Mouse (Mus musculus): ENCODE measurements at regions not wholly inside any gene's neighbourhood (a gene's known extent, or its start where the extent isn't known, plus 50 kb on each side); places are given as distances from the start of the nearest gene placed in this dataset.

DNA sequence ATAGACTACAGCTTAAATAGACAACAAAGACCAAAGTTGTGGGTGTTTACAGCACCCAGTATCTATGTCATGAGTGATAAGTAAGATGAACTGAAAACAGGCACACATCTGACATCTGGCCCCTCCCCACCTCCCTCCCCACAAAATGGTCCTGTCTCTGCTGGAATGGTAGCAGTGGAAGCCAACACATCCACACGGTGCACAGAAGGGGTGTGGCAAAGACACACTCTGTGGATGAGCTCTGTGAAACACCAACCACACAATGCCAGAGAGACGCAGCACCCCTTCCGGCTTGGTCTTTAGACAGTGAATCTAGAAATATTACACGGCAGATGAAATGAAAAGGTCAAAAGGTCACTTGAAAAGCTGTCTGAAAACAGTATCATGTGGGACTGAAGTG, 85.6 kb downstream of the Fgf18 start:
- ATAC-seq (replicated peaks; ENCODE audit: low FRiP score, low TSS enrichment, poor library complexity, severe bottlenecking) = no peak

DNA sequence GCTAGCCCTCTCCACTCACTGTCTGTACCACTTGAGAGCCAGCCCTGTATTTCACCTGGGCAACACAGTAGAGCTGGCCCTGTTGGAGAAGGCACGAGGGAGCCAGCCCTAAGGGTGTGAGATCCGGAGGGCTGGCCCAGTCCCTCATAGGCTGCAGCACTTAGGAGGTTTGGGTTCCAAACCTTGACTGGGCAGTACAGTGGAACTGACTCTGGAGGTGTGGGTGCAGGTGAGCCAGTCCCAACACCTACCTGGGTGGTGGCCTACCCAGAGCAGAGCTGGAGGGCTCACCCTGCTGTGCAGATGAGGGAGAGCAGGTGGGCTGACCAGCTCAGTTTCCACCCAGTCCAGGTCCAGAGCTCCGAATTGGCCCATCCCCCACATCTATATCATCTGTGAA, 86.8 kb downstream of the Fgf18 start:
- ATAC-seq (replicated peaks; ENCODE audit: low FRiP score, low TSS enrichment, poor library complexity, severe bottlenecking) = no peak

DNA sequence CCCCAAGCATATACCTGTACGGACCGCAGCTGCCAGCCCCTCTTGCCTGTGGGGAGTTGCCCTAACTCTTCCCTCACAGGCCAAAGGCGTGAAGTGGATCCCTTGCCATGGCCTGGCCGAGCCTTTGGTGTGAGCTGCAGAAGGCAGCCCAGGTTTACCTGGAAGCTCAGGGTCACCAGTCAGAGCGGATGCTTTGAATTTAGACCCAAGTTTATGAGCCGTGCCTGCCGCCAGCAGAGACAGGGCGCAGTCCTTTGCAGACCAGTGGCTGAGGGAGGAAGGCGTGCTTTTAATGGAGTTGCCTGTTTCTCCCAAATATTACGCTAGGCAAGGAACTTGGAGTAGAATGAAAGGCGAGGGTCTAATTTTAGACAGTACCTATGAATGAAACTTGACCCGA, 97.0 kb downstream of the Fgf18 start:
- no peak for ATAC-seq (replicated peaks; ENCODE audit: low FRiP score, low TSS enrichment, poor library complexity, severe bottlenecking)

DNA sequence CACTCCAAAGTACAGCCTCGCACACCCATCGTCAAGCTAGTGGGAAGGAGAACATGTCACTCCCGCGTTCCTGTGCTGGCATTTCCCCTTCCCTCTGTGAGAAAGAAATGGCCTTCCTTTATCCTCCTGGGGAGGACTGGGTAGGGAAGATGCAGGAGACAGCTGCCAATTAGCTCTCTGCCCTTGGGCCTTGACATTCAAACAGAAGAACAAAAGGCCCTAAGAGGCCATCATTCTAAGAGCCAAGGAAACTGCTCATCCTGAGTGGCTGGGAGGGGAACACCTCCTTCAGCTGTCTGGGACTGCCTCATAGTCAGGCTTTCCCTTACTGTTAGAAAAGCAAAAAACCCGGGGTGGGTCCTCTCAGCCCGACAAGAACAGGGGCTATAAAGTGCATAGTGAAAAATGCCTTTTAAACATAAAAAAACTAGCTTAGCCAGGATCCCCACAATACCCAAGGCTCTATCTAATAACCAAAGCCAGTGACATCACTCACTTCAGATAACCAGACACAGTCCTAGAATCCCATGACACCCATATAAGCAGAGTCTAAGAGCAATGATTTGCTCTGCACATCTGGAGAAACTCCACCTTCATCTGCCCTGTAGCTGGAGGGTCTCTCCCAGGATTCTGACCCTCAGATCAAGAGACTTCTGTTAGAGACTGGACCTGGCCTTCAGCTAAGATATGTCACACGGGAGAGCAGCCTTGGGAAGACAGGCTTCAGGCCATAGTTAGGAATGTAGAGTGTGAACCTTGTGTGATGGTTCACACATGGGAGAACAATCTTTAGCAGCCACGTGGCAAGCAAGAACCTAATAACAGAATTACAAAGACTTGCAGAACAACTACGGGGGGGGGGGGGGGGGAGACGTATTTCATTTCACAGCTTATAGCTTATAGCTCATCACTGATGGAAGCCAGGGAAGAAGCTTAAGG, 107.1 kb downstream of the Fgf18 start:
- ATAC-seq (replicated peaks; ENCODE audit: low FRiP score, low TSS enrichment, poor library complexity, severe bottlenecking) = no peak

DNA sequence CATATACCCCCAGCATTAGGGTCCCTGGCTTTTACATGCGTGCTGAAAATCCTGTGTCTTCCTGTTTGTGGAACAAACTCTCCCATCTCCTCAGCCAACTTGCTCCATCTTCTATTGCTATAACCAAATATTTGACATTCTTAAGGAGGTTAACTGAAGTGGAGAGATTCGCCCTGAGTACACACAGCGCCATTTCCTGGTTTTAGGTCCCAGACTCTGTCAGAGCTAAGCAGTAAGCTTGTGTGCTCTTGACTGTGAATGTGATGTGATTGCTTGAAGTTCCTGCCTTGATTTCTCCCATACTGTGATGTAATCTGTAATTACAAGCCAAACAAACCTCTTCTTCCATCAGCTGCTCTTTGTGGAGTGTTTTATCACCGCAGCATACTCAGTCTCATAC, 110.8 kb downstream of the Fgf18 start:
- ATAC-seq (replicated peaks; ENCODE audit: low FRiP score, low TSS enrichment, poor library complexity, severe bottlenecking) = no peak

DNA sequence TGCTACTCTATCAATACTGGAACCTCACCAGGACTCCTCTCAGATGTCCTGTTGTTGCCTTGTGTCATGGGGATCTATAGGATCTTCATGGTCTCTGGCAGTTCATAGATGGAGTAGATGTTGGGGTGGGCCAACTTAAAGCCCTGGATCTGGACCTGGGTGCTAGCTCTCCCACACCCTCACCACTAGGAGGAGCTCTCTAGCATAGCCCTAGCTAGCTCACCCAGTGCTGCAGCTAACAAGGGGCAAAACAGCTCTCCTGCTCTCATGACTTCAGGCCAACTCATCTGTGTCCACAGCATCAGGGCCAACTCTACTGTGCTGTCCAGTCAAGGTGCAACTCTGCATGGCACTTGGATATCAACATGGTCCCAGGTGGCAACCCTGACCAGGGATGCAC, 118.3 kb downstream of the Fgf18 start:
- ATAC-seq (replicated peaks; ENCODE audit: low FRiP score, low TSS enrichment, poor library complexity, severe bottlenecking) = peak; percentile 63; the same call in 1 of the 2 replicates

DNA sequence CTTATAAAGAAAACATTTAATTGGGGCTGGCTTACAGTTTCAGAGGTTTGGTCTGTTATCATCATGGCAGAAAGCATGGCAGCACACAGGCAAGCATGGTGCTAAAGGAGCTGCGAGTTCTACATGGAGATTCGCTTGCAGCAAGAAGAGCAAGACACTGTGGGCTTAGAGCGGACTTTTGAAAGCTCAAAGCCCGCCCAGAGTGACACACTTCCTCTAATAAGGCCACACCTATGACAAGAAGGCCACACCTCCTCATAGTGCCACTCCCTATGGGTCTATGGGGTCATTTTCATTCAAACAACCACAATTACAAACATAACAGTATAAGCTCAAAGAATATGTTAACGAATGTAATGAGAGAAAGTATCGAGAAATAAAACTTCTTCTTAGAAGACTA, 120.1 kb downstream of the Fgf18 start:
- no peak for ATAC-seq (replicated peaks; ENCODE audit: low FRiP score, low TSS enrichment, poor library complexity, severe bottlenecking)

DNA sequence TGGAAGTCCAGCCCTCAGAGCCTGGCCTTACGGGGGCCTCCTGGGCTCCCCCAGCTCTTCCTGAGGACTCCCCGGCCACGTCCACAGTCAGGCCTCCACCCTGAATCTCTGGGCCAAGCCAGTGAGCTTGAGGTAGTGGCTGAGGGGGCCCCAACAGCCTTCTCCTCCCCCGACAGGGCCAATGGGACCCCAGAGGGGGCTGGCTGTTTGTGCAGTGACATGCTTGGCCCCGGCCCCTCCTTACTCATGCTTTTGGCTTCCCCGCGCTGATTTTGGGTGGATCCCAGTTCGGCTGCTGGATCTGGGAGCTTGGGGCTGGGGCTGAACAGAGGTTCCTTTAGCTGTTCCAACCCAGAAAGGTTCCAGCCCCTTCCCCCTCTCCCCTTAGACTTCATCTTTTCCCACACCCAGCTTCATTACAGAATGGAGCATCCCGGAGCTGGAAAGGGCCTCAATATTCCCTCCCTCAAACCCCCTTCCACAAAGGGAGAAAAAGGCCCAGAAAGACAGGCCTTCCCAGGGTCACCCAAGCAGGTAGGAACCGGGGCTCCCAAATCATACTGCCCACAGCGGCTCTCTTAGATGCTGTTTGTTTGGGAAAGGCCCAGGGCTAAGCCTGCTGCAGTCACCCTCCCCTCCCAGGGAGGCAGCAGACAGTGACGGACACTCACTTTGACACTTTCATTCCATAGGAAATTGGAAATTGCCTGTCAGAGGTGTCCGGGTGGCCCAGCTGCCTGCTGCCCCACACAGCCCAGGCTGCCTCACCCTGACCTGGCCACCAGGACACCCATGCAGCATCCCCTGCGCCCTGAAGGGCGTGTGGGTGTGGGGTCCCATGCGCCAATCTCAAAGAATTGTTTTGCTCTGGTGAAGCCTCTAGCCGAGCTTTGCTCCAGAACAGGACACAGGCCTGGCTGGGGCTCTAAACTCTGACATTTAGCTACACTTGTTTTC, 133.7 kb downstream of the Fgf18 start:
- no peak for ATAC-seq (replicated peaks; ENCODE audit: low FRiP score, low TSS enrichment, poor library complexity, severe bottlenecking)

DNA sequence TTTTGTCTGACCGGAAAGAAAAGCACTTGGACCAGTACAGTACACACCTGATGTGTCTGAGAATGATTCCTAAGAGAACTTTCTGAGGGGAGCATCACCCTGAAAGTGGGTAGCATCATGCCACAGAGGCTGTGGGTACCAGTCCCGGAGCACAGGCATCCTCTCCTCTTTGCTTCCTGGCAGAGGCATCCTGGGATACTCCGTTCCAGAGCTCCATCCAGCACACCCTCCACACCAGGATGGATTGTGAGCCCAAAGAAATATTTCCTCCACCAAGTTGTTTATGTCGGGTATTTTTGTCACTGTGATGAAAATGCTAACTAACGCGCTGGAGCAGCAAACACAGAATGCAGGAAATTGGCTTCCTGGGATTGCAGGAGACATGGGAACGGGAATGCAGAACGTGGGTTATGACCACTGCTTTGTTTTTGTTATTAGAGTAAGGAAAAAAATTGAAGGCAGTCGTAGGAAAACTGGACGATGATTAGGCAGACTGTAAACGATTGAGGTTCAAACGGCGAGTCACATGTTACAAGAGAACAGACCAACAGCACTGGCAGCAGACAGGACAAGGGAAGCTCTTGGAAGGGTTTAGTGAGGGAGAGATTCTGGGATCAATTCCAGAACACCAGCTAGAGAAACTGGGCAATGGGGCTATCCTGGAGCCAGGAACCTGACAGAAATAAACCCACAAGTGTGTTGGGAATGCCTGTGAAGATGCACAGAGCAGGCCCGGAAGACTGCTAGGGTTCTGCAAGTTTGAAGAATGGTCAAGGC, 134.6 kb downstream of the Fgf18 start:
- no peak for ATAC-seq (replicated peaks; ENCODE audit: low FRiP score, low TSS enrichment, poor library complexity, severe bottlenecking)

DNA sequence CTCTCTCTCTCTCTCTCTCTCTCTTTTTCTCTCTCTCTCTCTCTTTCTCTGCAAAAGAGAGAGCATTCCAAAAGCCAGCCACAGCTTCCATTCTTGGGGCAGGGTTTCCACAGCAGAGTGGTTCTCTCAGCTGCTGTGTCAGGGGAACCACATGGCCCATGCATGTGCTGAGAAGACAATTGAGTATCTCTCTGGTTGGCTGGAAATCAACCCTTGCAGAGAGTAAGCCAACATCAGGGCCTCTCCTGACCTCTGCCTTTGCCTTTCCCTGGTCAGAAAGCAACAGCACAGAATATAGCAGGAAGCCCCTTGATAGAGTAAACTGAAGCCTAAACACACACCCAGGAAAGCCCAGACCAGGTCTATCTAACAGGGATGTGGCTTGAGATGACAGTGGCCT, 138.6 kb downstream of the Fgf18 start:
- ATAC-seq (replicated peaks; ENCODE audit: low FRiP score, low TSS enrichment, poor library complexity, severe bottlenecking) = no peak

DNA sequence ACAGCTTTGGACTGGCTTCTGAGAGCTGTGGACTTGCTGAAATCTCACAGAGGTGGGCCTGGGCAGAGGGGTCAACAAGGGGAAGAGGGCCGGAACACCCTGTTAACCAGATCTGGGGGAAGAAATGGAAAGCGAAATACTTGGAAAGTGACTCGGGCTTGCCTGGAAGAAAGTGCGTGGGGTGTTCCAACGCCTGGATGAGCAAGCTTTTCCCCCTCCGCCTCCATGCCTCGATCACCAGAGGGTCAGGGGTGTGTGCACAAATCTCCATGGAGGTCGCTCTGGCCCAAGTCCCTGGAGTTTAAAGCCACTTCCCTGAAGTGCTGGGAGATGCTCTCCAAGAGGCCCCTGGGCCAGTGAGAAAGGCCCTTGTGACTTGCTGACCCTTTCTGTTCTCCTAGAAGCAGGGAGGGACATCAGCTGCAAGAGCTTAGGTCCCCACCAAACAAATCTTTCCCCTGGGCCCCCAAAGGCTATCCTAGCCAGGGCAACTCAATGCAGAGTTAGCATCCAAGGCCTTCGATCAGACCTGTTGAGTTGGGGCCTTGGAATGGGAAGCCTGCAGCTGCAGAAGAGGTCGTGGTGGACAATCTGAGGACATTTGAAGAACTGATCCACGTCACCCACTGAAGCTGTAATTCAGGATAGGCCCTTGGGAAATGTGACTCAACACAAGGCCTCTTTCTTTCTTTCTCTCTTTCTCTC, 139.2 kb downstream of the Fgf18 start:
- ATAC-seq (replicated peaks; ENCODE audit: low FRiP score, low TSS enrichment, poor library complexity, severe bottlenecking) = no peak

DNA sequence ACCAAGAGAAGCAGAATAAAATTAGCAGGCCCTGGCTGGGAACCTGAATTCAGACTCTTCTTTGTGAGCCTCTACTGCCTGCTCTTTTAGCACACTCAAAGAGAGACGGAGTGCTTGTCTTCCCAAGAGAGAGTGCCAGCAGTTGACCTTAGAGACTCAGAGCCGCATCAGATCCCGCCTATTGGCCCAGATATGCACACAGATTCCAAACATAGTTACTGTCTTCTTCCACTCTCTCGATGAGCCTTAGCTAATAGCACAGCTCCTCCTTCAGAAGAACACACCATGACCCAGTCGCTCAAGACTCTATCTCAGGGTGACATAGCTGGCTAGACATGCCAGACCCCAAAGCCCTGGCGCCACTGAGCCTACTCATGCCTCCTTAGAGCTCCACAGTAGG, 139.8 kb downstream of the Fgf18 start:
- no peak for ATAC-seq (replicated peaks; ENCODE audit: low FRiP score, low TSS enrichment, poor library complexity, severe bottlenecking)

DNA sequence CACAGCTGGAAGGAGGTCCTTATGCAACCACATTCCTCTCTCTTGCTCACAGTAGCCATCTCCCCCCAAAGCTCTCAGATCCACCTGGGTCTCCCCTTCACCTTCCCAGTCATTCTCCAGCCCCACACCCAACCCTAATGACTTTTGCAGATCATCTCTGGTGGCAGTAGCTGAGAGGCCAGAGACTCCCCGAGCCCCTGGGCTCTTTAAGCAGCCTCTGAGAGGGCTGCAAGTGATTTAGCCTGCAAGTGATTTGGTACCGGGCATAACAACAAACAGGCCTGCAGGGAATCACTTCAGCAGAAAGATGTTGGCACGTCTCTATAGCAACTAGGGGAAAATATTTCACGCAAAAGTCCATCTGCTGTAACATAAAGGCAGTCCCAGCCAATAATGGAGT, 142.0 kb downstream of the Fgf18 start:
- no peak for ATAC-seq (replicated peaks; ENCODE audit: low FRiP score, low TSS enrichment, poor library complexity, severe bottlenecking)

DNA sequence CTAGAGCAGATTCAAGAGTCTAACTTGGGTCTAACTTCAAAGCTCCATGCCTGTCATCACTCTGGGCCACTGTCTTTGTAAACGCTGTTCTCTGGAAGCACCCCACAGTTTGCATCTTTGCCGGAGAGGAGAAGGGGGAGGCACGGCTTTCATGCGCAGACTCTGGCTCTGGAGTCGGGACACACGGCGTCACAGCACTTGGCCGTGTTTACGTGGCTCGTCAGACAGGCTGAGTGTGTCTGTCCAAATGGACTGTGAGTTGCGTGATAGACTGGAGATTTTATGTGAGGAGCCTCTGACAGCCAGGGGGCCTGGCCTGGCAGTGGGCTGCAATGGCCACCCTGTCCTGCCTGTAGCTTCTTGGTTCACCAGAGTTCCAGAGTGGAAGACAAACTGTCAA, 142.6 kb downstream of the Fgf18 start:
- ATAC-seq (replicated peaks; ENCODE audit: low FRiP score, low TSS enrichment, poor library complexity, severe bottlenecking) = no peak

DNA sequence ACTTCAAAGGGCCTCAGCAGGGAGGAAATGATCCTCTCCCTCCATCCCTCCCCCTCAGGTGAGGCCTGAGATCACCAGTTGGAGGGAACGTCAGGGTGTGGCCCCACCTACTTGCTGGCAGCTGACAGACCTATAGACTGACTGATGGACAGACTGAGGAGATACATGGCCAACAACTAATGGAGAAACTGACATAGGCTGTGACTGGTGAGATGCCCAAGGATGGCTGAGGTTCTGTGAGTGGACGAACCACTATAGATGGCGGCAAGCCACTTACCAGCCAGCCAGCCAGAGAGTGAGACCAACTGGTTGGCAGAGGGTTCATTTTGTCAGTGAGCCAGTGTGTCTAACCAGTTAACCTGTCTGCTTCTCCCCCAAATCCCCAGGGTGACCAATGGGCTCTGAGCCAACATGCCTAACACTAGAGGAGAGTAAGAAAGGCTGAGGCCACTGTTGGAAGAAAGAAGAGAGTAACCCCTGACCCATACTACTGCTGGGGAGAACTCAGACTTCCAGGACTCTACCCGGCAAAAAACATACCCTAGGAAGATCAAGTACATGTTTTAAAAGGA, 147.4 kb downstream of the Fgf18 start:
- ATAC-seq (replicated peaks; ENCODE audit: low FRiP score, low TSS enrichment, poor library complexity, severe bottlenecking) = no peak

DNA sequence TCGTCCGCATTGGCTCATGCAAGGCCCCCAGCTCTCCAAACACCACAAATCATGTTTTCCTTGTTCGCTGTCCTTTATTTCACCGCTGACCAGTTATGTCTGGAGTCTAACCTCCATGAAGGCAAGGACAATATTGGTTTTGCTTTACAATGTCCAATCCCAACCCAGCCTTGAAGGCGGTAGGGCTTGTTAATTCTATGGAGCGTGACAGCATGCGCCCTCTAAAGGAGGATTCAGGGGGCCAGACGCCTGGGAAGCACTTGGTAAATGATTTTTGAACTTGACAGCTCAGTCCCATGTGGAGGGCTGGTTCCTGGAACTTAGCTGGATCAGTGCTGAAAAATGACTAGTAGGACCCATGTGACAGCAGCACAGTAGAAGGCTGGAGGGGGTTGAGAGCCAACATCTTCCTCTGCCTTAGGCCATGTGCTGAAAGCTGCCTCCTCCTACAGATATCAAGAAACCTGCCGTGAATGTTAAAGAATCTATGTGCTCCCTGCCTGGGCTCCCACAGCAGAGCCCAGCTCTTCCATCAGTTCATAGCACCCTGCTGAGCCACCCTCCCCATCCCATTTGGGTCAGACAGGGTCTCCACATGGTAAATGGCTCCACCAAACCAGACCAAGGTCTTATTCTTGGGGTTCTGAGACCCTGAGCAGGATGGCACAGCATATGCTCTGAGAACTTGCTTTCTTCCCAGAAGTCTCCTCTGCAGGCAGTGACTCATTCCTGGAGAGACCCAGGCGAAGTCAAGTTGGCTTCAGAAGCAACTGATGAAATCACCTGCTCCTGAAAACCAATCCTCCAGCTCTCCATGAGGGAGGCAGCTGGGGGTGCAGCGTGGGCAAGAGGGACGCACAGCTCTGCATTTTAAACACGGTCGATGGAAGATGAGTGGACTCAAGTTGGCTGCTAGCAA, 148.3 kb downstream of the Fgf18 start:
- no peak for ATAC-seq (replicated peaks; ENCODE audit: low FRiP score, low TSS enrichment, poor library complexity, severe bottlenecking)

DNA sequence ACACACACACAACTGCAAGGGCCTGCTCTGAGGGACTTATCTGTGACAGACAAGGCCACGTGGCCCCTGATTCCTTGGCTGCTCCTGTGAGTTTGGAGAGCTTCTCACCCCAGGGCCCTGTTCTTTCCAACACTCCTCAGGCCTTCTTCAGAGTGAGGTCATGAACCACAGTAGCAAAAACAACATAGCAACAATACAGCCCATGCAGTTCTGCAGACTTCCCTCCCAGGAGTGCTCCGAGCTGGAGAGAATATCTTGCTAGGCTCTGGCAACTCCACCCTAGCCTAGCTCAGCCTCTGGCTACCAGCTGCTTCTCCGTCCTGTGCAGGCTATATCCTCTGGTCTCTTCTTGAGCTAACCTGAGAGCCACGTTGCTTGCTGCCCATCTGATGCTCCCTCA, 152.8 kb downstream of the Fgf18 start:
- no peak for ATAC-seq (replicated peaks; ENCODE audit: low FRiP score, low TSS enrichment, poor library complexity, severe bottlenecking)

DNA sequence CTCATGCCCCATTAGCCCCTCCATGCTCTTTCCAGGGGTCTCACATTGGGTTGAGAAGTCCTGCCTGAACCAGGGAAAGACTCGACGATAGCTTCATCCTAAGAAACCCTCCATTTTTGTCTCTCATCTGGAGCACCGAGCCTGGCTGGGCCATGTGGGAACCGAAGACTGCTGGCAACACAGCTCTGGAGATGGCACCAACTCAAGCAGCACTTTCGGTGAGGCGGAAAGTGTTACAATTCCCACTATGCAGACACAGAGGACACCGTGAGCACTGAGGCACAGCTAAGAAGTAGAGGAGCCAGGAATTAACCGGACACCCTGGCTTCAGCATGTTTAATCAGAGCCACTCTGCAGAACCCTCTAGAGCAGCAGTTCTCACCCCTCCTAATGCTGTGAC, 153.8 kb downstream of the Fgf18 start:
- ATAC-seq (replicated peaks; ENCODE audit: low FRiP score, low TSS enrichment, poor library complexity, severe bottlenecking) = no peak
